Mouse (Mus musculus): ENCODE data around the gene Smoc1.
A peak's percentile ranks its signal among the peaks of the same experiment; 100 is the strongest.

The Smoc1 gene

DNA sequence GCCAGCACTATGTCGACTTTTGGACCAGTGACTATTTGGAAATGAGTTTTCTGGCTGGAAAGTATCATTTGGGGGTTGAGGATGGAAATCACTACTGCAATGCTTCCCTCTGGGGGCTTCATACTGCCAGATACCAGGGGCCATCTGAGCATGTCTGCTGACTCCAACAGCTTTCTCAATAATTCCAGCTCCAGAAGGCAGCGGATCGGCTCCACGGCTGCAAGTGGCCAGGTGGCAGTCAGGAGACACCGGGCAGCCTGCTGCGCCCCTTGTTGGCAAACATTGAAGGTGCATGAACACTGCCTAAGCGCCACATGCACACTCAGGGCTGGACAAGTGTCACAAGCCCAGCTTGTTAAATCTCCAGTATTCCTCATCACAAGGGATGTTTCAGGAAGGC is 2.2 kb upstream of the Smoc1 start:
- no peak for DNase-seq (ENCODE audit: extremely low spot score, low spot score)

DNA sequence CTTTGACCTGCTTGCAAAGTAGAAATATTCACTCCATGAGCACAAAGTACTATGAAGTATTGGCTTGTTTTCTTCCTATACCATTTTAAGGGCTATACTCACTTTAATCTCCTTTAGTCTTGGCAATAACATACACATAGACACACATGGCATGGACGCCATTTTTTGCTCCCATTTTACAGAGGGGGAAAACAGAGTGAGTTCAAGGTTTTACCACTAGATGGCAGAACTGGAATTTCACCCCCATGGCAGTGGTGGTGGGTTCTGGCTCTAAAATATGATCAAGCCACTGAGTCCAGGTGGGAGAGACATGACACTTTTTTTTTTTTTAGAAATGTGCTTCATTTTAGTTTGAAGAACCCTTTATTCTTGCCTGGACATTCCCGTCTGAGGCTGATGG is 1.6 kb upstream of the Smoc1 start:
- DNase-seq (ENCODE audit: extremely low spot score, low spot score) = no peak

DNA sequence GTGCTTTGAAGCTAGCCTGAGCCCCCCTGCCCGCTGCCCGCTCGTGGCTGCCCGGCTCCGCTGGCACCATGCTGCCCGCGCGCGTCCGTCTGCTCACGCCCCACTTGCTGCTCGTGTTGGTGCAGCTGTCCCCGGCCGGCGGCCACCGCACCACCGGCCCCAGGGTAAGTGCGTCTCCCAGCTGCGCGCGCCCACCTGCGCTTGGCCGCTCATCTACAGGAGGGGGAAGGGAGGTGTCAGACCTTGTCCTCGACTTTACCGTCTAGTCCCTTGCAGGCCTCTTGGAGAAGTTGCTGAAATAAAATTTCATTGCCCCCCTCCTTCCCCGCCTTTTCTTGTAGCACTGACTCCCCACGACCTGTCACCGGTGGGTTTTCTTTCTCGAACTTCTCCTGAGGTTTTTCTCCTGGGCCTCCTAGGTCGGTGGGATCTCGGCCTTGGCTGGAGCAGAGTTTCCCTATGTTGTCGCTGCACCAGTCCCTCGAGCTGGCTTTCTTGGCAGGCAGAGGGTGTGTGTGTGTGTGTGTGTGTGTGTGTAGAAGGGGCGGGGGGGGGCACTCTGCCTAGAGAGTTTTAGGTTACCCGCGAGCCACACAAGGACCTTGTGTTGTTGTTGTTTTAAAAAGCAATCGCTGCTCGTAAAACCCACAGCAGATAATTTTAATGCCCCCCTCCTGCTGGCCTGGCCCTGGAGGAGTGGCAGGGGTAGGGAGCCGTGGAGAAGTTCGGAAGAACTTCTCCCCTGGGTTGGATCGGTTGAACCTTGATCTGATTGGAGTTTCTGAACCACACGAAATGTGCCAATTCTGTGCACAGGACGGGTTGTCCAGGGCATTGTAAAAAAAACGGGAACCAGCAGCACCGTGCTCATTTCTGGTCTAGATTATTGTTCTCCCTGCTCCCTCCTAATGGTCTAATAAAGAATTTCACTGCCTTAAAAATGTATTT is 661 bp downstream of the Smoc1 start:
- no peak for DNase-seq (ENCODE audit: extremely low spot score, low spot score)

DNA sequence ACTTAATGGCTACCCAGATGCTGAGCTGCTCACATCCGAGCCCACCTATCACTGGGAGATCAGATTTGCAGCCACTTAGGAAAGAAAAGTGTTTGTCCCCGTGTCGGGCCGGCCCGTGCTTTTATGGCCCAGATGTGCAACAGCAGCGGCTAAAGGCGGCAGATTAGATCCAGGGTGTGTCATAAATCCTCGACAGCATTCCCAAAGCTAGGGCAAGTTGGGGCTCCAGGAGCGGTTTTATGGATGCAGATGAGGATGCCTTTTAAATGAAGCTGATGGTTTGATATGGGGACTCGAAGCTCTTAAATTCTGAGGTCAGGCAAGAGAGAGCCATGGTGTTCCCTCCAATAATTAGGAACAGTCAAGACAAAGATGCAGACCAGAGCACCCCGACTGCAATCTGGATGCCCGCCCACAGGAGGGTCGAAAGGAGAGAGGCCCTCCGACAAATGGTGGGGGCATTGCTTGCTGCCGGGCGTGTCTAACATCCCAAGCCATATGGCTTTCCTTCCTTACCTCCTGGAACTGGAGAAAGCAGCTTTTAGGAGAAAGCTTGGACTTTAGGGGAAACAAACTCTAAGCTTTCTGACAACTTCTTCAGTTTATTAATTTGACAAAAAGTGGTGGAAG is 1.8 kb downstream of the Smoc1 start:
- peak; percentile 49 for DNase-seq (ENCODE audit: extremely low spot score, low spot score)

DNA sequence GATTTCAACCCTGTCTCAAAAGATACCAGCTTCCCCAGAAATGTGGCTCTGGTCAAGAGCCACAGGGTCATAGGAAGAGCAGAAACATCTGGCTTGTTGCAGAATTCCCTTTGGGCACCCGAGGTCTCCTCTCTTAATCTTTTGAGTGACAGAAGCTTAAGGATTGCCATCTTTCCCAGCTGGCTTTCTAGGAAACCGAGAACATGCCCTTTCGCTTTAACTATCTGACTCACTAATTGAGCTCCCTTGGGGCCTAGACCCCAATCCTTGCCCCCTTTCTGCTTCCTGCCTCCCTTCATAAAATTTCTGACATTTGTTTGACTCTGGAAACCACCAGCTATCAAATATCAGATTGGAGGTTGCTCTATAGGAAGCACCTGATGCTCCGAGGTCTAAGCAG is 3.1 kb downstream of the Smoc1 start:
- DNase-seq (ENCODE audit: extremely low spot score, low spot score) = no peak

DNA sequence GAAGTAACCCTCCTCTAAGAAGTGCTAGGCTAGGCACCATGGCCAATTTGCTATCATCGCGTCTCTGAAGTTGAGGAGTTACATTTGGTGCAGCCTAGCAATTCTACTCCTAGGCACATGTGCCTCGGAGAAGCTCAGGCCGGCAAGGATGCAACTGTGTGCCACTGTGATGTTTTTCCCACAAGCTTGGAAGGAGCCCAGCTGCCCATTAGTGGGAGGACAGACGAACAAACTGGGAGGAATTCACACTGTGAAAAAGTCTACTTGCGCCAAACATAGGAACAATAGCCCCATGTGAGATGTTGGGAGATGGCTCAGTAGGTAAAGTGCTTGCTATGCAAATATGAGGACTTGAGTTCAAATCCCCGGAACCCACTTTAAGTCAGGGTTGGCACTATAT is 5.0 kb downstream of the Smoc1 start:
- DNase-seq (ENCODE audit: extremely low spot score, low spot score) = no peak

DNA sequence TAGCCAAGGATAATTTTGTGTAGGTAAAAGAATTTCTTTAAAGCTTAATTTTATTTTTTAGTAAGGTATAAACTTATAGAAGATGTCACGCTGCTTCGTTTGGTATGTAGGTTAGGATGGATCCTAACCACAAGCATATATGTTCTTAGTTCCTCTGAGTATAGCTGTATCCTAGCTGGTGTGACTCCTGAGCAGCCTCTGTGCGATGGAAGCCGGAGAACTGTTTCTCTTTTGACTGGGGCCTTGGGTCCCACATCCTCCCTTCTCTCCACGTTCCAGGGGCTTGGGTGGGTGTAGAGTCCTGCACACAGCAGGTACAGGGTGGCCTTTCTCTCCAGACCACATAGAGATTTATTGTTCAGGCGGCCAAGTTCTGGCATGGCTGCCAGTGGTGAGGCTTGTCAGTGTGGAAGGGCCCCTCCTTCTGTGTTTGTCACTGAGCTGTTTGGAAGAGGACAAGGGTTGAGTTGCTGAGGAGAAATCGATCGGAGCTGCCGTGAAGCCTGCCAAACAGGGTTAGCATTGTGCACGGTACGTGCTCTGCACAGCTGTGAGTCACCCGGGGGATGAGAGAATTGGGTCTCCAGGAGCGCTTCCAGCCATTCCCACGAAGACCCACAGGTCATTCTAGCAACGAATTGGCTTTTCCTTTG is 6.9 kb downstream of the Smoc1 start:
- DNase-seq (ENCODE audit: extremely low spot score, low spot score) = no peak

DNA sequence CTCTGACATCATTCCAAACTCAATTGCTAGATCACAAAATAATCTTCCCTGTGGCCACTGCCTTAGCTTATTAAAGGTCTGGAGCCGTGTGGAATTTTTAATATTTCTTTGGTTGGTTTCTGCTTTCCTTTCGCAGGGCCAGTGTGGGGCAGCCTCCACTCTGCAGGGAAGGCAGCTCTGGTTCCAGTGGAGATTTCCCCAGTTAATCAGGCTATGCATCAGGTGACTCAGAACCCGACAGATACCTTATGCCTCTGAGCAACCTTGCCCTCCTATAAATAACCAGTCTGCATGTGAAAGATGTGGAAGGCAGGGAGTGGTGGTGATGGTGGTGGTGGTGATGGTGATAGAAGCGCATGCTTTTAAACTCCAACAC is 7.4 kb downstream of the Smoc1 start:
- DNase-seq (ENCODE audit: extremely low spot score, low spot score) = no peak

DNA sequence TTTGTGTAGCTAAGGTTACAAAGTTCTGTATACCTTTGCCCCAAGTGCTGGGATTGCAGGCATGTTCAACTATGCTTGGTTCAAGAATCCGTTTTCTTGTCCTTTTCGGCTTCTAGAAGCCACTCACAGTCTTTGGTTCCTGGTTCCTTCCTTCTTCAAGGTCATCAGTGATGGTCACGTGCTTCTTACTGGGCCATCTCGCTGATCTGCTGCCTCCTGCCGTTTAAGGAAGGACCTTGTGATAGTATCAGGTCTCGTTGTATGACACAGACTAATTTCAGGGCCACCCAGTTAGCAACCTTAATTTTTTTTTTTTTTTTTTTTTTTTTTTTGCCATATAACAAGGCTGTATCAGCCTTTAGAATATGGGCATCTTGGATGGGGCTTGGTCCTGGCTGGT is 9.2 kb downstream of the Smoc1 start:
- DNase-seq (ENCODE audit: extremely low spot score, low spot score) = no peak

DNA sequence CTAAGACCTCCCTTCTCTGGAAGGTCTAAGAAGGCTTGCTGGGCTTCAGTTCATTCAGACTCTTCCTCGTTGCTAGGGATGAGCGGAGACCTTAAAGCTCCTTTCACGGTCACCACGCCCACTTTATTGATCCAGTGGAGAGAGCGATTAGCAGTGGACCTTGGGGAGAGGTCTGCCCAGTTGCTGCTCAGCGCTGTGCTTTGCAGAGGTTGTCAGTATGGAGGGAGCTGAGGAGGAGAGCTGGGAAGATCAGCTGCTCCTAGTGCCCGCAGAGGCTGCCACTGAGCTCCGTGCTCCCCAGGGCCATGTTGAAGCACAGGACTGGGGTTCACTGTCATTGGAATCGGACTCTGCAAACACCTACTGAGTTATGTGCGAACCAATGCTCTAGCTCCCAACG is 17.0 kb downstream of the Smoc1 start:
- DNase-seq (ENCODE audit: extremely low spot score, low spot score) = no peak

DNA sequence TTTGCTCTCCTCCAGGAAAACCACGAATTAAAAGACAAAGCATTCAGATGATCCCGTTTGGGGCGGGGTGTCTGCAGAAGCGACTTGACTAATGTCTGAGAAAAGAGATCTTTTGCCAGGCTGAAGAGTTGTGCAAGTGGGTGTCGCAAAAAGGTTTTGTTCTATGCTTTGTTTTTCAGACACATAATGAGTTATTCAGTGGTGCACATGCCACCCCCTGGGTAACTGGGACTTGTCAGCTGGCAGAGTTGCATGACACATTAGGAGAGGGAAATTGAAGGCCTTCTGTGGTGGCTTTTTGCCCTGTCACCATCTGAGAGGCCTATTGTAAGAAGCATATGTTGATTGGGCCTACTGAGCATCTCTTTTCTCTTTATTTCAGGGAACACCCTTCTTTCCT is 20.3 kb downstream of the Smoc1 start:
- no peak for DNase-seq (ENCODE audit: extremely low spot score, low spot score)

DNA sequence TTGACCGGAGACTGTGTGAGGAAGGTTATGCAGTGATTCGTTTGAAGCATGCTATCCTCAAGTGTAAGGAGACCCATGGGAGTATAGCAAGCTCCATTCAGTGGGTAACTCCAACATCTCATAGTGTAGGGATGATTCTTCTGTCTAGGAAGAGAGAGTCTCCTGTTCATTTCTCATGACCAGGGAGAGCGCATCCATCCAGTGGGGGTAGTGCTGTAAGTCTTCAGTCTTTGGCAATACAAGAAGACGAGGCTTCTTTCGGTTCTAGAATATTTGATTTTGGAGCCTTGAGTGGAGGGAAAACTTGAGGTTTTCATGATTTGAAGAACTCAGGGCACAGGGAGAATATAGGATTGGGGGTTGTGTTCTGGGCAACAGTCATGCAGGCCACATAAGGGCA is 23.1 kb downstream of the Smoc1 start:
- DNase-seq (ENCODE audit: extremely low spot score, low spot score) = no peak

DNA sequence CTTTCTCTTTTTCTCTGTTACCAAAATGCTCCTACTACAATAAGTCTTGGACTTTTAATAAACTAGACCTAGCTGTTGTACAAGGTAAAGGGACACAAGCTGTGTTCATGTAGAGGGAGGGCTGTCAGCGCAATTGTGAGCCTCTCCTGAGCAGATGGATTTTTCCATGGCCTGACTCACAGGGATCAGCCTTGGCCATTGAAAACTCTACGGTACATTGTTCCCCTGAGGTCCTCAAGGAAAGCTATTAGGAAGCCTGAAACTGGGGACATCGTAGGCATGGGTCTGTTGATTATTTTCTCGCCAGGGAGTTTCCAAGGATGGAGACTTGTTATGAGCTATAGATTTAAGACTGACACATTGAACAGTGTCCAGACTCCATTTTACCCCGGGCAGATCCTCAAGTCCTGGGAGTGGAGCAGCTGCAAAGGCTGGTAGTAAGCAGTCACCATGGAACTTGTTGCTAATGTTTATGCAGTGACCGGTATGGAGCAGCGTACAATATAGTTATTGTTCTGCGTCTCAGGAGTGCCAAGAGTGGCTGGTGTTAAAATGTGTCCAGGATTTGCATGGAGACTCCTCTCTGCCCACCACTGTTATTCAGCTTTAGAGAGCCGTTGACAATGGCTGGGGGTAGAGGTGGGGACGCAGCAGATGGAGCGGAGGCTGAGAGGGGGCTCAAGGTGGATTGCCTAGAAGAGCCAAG is 28.5 kb downstream of the Smoc1 start:
- no peak for DNase-seq (ENCODE audit: extremely low spot score, low spot score)

DNA sequence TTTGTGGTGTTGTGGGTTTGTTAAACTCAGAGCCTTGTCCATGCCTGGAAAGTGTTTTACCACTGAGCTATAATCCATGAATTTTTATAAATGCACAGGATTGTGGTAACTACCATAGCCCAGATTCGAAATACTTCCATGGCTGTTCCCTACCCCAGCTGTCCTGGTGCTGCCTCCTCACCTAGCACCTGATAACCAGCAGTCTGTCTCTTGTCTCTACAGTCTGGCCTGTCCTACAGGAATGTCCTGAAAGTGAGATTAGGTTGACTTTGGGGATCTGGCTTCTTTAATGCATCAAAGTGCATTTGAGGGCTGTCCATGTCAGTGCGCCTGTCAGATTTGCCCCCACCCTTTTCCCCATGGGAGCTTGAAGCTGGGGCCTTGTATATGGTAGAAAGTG is 29.2 kb downstream of the Smoc1 start:
- DNase-seq (ENCODE audit: extremely low spot score, low spot score) = no peak

DNA sequence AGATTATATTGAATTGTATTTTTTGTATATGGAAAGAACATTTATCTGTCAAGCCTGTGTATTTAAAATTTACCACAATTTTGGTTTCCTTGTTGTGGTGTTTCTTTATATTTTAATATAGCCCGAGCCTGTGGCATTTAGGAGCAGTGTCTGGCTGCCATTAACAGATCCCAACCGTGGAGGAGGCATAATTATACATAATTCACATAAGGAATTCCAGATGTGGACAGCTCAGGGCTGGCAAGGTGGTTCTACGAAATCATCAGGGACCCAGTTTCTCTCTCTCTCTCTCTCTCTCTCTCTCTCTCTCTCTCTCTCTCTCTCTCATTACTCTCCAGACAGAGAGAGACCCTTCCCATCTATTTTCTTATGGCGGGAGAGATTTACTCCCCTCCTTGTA is 31.0 kb downstream of the Smoc1 start:
- no peak for DNase-seq (ENCODE audit: extremely low spot score, low spot score)

DNA sequence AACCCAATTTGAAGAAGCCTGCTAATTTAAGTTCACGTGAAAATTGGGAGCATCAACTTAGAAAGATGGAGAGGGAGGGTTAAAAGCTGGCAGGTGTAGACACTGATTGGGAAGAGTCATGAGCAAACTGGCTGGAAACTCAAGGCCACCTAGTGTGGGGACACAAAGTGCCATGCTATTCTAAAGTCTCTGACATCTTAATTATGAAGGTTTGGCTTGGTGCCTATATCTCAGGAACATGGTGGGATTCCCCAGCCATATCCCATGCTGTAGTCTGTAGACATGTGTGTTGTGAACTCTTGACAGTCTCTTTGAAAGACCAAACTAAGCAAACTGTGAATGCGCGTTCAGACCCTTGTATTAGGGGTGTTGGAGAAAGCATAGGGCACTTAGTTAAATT is 32.0 kb downstream of the Smoc1 start:
- DNase-seq (ENCODE audit: extremely low spot score, low spot score) = no peak

DNA sequence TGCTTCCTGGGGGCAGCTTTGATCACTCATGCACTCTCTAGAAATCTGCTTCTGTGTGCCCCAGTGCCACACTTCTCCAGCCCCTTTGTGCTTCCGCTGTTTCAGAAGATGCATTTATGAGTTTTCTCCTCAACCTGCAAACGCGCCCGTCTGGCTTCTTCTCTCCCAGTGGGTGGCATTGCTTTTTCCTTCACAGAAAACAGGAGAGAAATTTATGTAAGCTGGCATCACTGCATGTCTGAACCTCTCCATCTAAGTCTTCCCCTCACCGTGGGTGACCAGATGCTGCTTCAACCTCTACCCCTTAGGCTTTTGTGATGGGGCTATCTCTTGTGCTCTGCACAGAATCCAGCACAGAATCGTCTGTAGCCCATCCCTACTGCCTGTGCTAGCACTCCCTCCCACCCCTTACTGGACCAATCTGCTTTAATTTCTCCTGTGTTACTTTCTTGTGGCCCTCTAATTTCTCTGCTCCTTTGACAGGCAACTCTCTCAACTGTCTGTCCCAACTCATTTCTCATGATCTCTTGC is 35.3 kb downstream of the Smoc1 start:
- no peak for DNase-seq (ENCODE audit: extremely low spot score, low spot score)

DNA sequence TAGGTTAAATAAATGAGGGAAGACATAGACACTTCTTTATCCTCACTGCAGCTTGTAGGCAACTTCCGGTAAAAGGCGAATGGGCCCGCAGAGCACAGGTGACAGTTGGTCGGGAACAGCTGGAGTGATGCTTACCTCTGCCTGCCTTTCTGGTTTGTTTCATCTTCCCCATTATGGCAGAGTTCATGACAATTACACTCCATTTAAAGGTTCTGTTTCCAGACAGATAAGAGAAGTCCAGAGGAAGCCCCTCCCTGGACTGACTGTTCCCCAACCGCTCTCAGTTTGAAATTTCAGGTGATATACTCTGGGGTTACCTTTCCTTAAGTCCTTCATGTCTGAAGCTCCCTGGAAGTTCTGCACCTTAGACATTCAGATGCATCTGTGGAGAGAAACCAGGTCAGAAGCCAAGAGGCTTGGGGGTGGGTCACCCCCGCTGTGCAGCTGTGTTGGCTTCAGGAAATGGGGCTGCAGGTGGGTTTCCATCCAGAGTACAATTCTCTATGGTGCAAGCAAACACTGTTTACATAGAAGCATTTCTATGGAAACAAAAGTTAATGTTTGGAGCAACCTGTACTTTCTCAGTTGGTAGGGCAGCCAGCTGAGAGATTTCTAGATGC is 36.8 kb downstream of the Smoc1 start:
- DNase-seq (ENCODE audit: extremely low spot score, low spot score) = no peak

DNA sequence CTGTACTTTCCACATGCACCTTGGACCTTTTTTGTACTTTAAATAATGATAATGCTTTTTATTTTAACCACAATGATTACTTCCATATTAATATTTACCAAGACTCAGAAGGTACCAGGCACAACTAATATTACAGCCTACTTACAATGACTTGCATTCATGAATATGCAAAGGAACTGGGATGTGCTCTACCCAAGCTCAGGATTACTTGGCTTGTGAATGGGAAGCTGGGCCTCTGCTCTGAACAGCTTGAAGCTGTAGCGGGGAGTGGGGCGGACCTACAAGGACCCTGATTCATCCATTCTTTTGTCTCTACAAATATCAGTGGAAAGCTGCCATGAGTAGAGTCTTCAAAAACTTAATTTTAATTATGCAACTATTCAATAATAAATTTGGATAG is 47.5 kb downstream of the Smoc1 start:
- DNase-seq (ENCODE audit: extremely low spot score, low spot score) = no peak

DNA sequence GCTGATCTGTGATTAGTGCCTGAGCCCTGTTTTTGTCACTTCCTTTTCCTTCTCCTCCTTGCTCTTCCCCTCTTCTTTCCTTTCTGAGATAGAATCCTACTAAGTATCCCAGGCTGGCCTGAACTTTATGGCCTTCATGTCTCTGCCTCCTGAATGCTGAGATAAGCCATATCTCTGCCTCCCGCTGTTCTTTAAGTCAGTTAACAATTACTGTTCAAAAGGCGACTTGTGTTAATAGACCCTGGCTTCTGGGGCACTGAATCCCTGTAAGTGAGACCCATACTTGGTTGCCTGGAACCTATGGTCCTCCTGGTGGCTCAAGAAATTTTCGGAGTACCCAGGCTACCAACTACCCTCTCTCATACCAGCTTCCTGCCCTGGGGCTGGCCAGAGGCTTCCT is 48.3 kb downstream of the Smoc1 start:
- DNase-seq (ENCODE audit: extremely low spot score, low spot score) = no peak

DNA sequence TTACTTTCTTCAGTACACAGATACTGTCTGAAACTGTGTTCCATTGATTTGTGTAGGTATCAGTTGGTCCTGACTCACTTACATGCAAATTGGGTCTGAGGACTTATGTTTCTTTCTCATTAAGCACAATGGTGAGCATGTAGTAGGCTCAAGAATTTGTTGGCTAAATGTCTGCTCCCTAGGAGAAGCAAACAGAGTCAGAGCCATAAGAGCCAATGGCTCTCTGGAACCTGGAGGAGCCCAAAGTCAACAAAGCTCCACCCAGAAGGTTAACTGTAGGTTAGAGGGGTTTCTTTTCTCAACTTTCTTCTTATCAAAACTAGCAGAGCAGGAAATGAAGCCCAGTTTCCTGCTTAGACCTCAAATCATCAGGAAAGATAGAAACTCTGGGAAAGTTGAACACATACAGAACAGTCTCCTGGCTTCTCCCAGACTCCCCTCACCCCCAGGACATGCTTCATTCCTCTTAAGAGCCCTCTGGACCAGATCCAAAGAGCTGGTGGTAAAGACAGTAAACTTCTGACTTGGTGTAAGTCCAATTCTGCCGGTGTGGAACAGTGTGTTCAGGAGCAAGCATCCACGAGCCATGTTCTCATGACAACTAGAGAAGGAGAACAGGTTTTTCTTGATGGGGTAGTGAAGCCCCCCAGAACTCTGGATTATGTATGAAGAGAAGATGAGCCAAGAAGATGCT is 51.5 kb downstream of the Smoc1 start:
- DNase-seq (ENCODE audit: extremely low spot score, low spot score) = no peak
